ENCODE assay signal across 9 mouse cellular contexts in the genomic region with DNA sequence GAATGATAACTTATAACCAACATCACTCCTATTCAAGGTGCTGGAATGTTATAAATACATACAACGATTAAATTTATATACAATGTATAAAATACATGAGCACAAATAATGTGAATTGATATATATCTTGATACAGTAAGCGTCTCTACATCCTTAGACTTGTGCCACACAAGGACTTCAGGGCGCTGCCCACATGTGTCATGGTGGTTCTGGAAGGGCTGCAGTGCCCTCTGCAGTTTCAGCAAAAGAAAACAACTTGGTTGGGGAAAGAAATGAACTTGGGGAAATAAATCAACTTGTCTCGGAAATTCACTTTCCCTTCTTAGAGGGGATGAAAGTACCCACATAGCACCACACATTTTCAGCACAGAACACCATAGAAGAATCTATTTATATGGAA. TPM values are rescaled to one million over a fixed set of nuclear protein-coding genes. Genes with fewer than 3 reads are reported as not detected.
DNase-seq lines count a peak whose midpoint lies in the region; ATAC-seq and TF ChIP-seq lines count a peak whose summit lies in the region.
"Had no signal": no experiment of that assay in that cellular context is flagged by ENCODE, and none has a peak within 500 bp of the region (broad histone marks: within the 10 kb centered on the region; RNA-seq: fewer than 3 reads in every experiment).

No protein-coding gene starts in this region.

- TF ChIP-seq CTCF in spleen, adult 2 months (IDR thresholded peaks at IDR 0.05; ENCODE audit: extremely low read depth, insufficient read depth, insufficient read length, insufficient replicate concordance): peak; percentile 79; the same call in 1 of the 2 replicates

- no peak for TF ChIP-seq POLR2A in spleen, adult 2 months (IDR thresholded peaks at IDR 0.05; ENCODE audit: low read depth, low read length)

- no peak overlapping the region for H3K27ac ChIP-seq in spleen, adult 2 months (ENCODE audit: insufficient read depth, low read length)
- H3K27ac ChIP-seq: neural tube, embryonic 13.5 days had no signal

- no peaks in the 10 kb centered on the region for H3K36me3 ChIP-seq in spleen, adult 2 months (ENCODE audit: control insufficient read depth, insufficient read depth, low read length)
- H3K36me3 ChIP-seq: neural tube, embryonic 13.5 days had no signal

- H3K4me1 ChIP-seq in spleen, adult 2 months (ENCODE audit: control insufficient read depth, insufficient read depth, insufficient read length): no peaks in the 10 kb centered on the region; the same call in 1 of the 2 replicates

- no peak overlapping the region for H3K4me3 ChIP-seq in spleen, adult 2 months (ENCODE audit: extremely low read depth, insufficient read depth, insufficient read length)
- H3K4me3 ChIP-seq: neural tube, embryonic 13.5 days had no signal

- WGBS in spleen, adult 2 months: 23% methylated on average over 4 of the region's 4 CpGs

- peak; percentile 88 for ATAC-seq in frontal cortex, adult (ENCODE audit: low TSS enrichment)
- ATAC-seq in megakaryocyte-erythroid progenitor cell, adult 5-6 weeks (replicated peaks; ENCODE audit: low FRiP score, low TSS enrichment, poor library complexity, severe bottlenecking): 0 out of 2 replicates have a peak, but pooled peaks have one; percentile 69

- no peak for DNase-seq in frontal cortex, postnatal 25 days (ENCODE audit: low spot score in 2 of 2)
- DNase-seq in spleen, adult 2 months (ENCODE audit: low read depth in 1 of 2, low spot score in 2 of 2): peak; percentile 45 to 59
- DNase-seq in spleen, postnatal 4 days (ENCODE audit: low spot score in 2 of 2): no peak
- DNase-seq in embryo, embryonic 10.5 days (ENCODE audit: low spot score): peak; percentile 62
- DNase-seq in kidney, postnatal 10 days: peak; percentile 58
- no peak for DNase-seq in cerebellum, adult 9-10 months

- H3K27me3 ChIP-seq in spleen, adult 2 months (ENCODE audit: control insufficient read depth, insufficient read depth, low read length): no peaks in the 10 kb centered on the region
- H3K27me3 ChIP-seq: neural tube, embryonic 13.5 days had no signal

RNA-seq across cellular contexts. Expression of a gene that starts 5.7 kb away (rescaled TPM):
- polyA plus RNA-seq in spleen, adult 2 months (2012; rRNA removed): 1.2 and 2.2 TPM in 2 replicates
- total RNA-seq in megakaryocyte-erythroid progenitor cell, adult 5-6 weeks (2014; fragmentation: Nextera tagmentation): 28.0 and 45.2 TPM in 2 replicates
- total RNA-seq in megakaryocyte-erythroid progenitor cell, adult 5-6 weeks (2017): 58.5 and 68.5 TPM in 2 replicates

Comparison
In these comparisons a context has a peak if more than half of its experiments do, and no peak if none do; other contexts are left out.
1. DNase-seq: peak in spleen, adult 2 months (2 of 2), embryo, embryonic 10.5 days (single experiment) and kidney, postnatal 10 days (single experiment); none in frontal cortex, postnatal 25 days (0 of 2), spleen, postnatal 4 days (0 of 2) and cerebellum, adult 9-10 months (single experiment).